Mouse (Mus musculus) lung, embryonic 14.5 days (tissue): ENCODE data around the gene Syde1. TPM values are rescaled to one million over a fixed set of nuclear protein-coding genes. Genes with fewer than 3 reads are reported as not detected.
"Not testable (repeated sequence)": the region's sequence is repeated elsewhere in the genome, so short reads cannot be mapped to it uniquely, and the experiment has no call there.

Experiments
- ATAC-seq: fragments of 200-750 bp; cut with Nextera tagmentation; 2 replicates; pipeline ENCODE4 v1.8.0; 2017; ENCODE audit warnings: mild to moderate bottlenecking, moderate TSS enrichment, moderate library complexity; ENCODE audit not compliant: insufficient read depth
- DNase-seq: peaks from one replicate; pipeline ENCODE4 v3.0.0-alpha.2; 2015
- H3K27ac ChIP-seq: fragments of 300-500 bp; sonication (generic); 2 replicates; pipeline ENCODE4 v1.5.1; 2014; ENCODE audit warnings: low read depth, mild to moderate bottlenecking, moderate library complexity
- H3K27me3 ChIP-seq: fragments of 300-500 bp; sonication (generic); 2 replicates; pipeline ENCODE4 v1.6.1; 2014; ENCODE audit warnings: low read length, control low read depth; ENCODE audit not compliant: insufficient read depth
- H3K36me3 ChIP-seq: fragments of 300-500 bp; sonication (generic); 2 replicates; pipeline ENCODE4 v1.6.1; 2014; ENCODE audit warnings: control low read depth; ENCODE audit not compliant: insufficient read depth
- H3K4me1 ChIP-seq: fragments of 300-500 bp; sonication (generic); 2 replicates; pipeline ENCODE4 v1.6.1; 2014; ENCODE audit warnings: antibody characterized with exemption, control low read depth; ENCODE audit not compliant: insufficient read depth
- H3K4me2 ChIP-seq: fragments of 300-500 bp; sonication (generic); 2 replicates; pipeline ENCODE4 v1.6.1; 2014; ENCODE audit warnings: mild to moderate bottlenecking
- H3K4me3 ChIP-seq: fragments of 300-500 bp; sonication (generic); 2 replicates; pipeline ENCODE4 v1.5.1; 2014; ENCODE audit warnings: low read depth, low read length
- H3K9ac ChIP-seq: fragments of 300-500 bp; sonication (generic); 2 replicates; pipeline ENCODE4 v1.6.1; 2014
- H3K9me3 ChIP-seq: fragments of 300-500 bp; sonication (generic); 2 replicates; pipeline ENCODE4 v1.6.1; 2016; ENCODE audit warnings: low read depth, low read length, control low read depth
- CTCF ChIP-seq: IDR thresholded peaks from 2 replicates; pipeline ENCODE4 v1.5.1; 2016; ENCODE audit warnings: antibody characterized with exemption, low read depth
- WGBS: fragments of 180-500 bp; shearing (Covaris S2); extraction: QIAGEN DNeasy Blood & Tissue Kit; methylation state at CpG from one replicate; pipeline ENCODE4 v1.1.7; 2014; 5-methylcytosine and 5-hydroxymethylcytosine counted together
- polyA plus RNA-seq: library from polyadenylated mRNA; unstranded; fragments of >200 nt; fragmentation: Nextera tagmentation; extraction: Ambion mirVana; gene quantifications from 2 replicates; pipeline ENCODE4 v1.2.1, GENCODE M21; 2014

The Syde1 gene
- polyA plus RNA-seq, result 27.3 and 29.3 TPM in 2 replicates

GRCm38 (mm10) chr10:78591406-78592328, at the start of gene Syde1:
Gene Syde1 (minus strand): TSS chr10:78591964.
- H3K4me2 ChIP-seq, result peak within 1 kb of the TSS; percentile 82
- H3K9ac ChIP-seq, result peak within 1 kb of the TSS; percentile 90
- H3K27me3 ChIP-seq, result no peaks in the 10 kb centered on the region
- H3K4me1 ChIP-seq, result peaks cover 4% of the 10 kb centered on the region; the same call in 1 of the 2 replicates
- peak within 1 kb of the TSS; percentile 94 for H3K27ac ChIP-seq
- ATAC-seq, result peak; percentile 83
- H3K36me3 ChIP-seq, result peaks cover 31% of the 10 kb centered on the region
- TF ChIP-seq CTCF, result peak; percentile 40
- DNase-seq, result peak; percentile 84
- H3K4me3 ChIP-seq, result peak within 1 kb of the TSS; percentile 76
- WGBS, result 2% methylated on average over 54 of the region's 54 CpGs
- H3K9me3 ChIP-seq, result no peaks in the 10 kb centered on the region

DNA sequence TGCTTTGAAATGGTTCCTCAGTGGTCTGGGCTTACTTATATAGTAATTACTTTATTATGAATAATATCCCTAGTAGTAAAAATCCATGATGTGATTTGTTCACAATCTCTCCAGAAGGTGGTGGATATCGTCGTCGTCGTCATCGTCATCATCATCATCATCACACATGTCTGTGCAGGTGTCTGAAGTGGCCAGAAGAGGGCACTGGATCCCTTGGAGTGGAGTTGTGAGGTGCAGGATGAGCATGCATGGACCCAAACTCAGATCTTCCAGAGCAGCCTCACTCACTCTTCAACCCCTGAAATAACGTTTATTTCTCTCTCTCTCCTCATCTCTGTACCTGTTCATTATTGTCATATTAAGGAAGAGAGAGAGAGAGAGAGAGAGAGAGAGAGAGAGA, 40.5 kb upstream of the Syde1 start:
- ATAC-seq (no peak), DNase-seq (peak; percentile 72)
- H3K9me3 ChIP-seq, result no peaks in the 10 kb centered on the region
- no peak overlapping the region for H3K4me3 ChIP-seq
- H3K36me3 ChIP-seq, result no peaks in the 10 kb centered on the region
- H3K4me1 ChIP-seq, result no peaks in the 10 kb centered on the region
- WGBS, result 8% methylated on average over 6 of the region's 6 CpGs
- H3K27ac ChIP-seq, result no peak overlapping the region
- no peak overlapping the region for H3K9ac ChIP-seq
- no peak overlapping the region for H3K4me2 ChIP-seq
- peak; percentile 79 for TF ChIP-seq CTCF
- no peaks in the 10 kb centered on the region for H3K27me3 ChIP-seq

DNA sequence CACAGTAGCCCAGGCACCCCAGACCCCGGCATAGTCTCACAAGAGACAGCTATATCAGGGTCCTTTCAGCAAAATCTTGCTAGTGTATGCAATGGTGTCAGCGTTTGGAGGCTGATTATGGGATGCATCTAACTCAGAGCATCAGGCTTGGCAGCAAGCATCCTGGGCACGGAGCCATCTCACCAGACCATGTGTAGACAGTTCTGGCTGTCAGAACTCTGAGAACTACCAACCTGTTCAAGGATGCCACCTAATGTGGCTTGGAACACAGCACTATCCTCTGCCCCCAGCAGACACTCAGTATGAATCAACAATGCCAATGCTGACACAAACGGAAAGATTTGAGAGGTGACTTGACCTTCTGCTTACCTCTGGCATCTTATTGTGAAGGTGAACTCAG, 38.4 kb upstream of the Syde1 start:
- no peak for DNase-seq
- Histone ChIP-seq H3K4me2 (no peak overlapping the region), H3K4me1 (no peaks in the 10 kb centered on the region), H3K27ac (no peak overlapping the region), H3K9me3 (no peaks in the 10 kb centered on the region), H3K4me3 (no peak overlapping the region), H3K27me3 (no peaks in the 10 kb centered on the region), H3K36me3 (no peaks in the 10 kb centered on the region), H3K9ac (no peak overlapping the region)
- ATAC-seq, result no peak
- no peak for TF ChIP-seq CTCF
- WGBS, result 74% methylated on average over 4 of the region's 4 CpGs

- not testable (repeated sequence) for H3K27me3 ChIP-seq, H3K27ac ChIP-seq, H3K9me3 ChIP-seq, H3K4me1 ChIP-seq, H3K4me3 ChIP-seq, H3K4me2 ChIP-seq, H3K36me3 ChIP-seq, ATAC-seq, H3K9ac ChIP-seq, DNase-seq
- WGBS, result 77% methylated on average over 3 of the region's 3 CpGs
Measured at GRCm38 (mm10) chr10:78623143-78623542, 31.4 kb upstream of the Syde1 start.

DNA sequence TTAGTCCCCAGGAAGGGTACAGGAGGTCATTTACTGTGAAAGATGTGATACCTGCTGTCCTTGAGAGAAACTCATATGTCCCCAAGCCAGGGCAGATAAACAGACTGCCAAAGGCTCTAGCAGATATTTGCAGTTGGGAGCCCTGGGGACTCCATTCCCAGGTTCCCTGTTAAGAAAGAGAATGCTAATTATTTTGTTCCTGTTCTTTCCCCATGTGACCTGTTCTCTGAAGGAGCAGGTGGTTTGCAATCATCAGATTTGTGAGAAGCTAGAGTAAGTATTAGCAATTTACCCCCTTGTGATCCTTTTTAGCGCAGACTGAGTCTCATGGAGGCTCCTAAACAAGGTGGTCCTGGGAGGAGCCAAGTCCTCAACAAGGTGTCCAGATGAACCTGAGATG, 26.2 kb upstream of the Syde1 start, which contains the start of gene Olfr1357:
Gene Olfr1357, minus strand, starts transcription at position 101 of the 400 bp plus-strand sequence.
- H3K27me3 ChIP-seq, result no peaks in the 10 kb centered on the region
- TF ChIP-seq CTCF, result no peak
- ATAC-seq, result no peak
- H3K4me3 ChIP-seq, result no peak within 1 kb of the TSS
- H3K9ac ChIP-seq, result no peak within 1 kb of the TSS
- H3K36me3 ChIP-seq, result no peaks in the 10 kb centered on the region
- DNase-seq, result no peak
- H3K4me1 ChIP-seq, result no peaks in the 10 kb centered on the region
- 85% methylated on average over 1 of the region's 1 CpGs for WGBS
- H3K27ac ChIP-seq, result no peak within 1 kb of the TSS
- no peaks in the 10 kb centered on the region for H3K9me3 ChIP-seq
- H3K4me2 ChIP-seq, result no peak within 1 kb of the TSS

- no peaks in the 10 kb centered on the region for H3K9me3 ChIP-seq
- H3K4me1 ChIP-seq, result no peaks in the 10 kb centered on the region
- H3K9ac ChIP-seq, result no peak overlapping the region
- H3K4me3 ChIP-seq, result no peak overlapping the region
- no peaks in the 10 kb centered on the region for H3K36me3 ChIP-seq
- no peak for DNase-seq
- 60% methylated on average over 3 of the region's 3 CpGs for WGBS
- ATAC-seq, result no peak
- no peaks in the 10 kb centered on the region for H3K27me3 ChIP-seq
- no peak for TF ChIP-seq CTCF
- H3K4me2 ChIP-seq, result no peak overlapping the region
- H3K27ac ChIP-seq, result no peak overlapping the region
Measured at GRCm38 (mm10) chr10:78607602-78608001, 15.8 kb upstream of the Syde1 start.

DNA sequence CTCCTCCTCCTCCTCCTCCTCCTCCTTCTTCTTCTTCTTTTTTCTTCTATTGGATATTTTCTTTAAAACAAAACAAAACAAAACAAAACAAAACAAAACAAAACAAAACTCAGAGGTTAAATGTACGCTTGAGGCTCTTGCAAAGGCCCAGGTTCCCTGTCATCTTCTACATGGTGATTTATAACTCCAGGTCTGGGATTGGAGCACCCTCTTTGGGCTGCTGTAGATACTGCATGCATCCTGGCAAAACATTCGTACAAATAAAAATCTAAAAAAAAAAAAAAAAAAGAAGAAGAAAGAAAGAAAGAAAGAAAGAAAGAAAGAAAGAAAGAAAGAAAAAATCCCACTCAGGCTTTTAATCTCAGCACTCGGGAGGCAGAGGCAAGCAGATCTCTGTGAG, 13.3 kb upstream of the Syde1 start:
- no peaks in the 10 kb centered on the region for H3K27me3 ChIP-seq
- 36% methylated on average over 3 of the region's 3 CpGs for WGBS
- H3K4me2 ChIP-seq, result no peak overlapping the region
- H3K9me3 ChIP-seq, result no peaks in the 10 kb centered on the region
- H3K9ac ChIP-seq, result no peak overlapping the region
- DNase-seq (peak; percentile 62), ATAC-seq (no peak)
- H3K4me3 ChIP-seq, result no peak overlapping the region
- no peaks in the 10 kb centered on the region for H3K36me3 ChIP-seq
- no peak overlapping the region for H3K27ac ChIP-seq
- H3K4me1 ChIP-seq, result no peaks in the 10 kb centered on the region
- peak; percentile 44 for TF ChIP-seq CTCF
